Mouse (Mus musculus) 416B (cell line): ENCODE results near the gene Pak2.

ENCODE experiments used
- DNase-seq: peaks from one replicate; pipeline ENCODE4 v3.0.0; 2011; ENCODE audit warnings: low read depth

Gene Pak2

DNA sequence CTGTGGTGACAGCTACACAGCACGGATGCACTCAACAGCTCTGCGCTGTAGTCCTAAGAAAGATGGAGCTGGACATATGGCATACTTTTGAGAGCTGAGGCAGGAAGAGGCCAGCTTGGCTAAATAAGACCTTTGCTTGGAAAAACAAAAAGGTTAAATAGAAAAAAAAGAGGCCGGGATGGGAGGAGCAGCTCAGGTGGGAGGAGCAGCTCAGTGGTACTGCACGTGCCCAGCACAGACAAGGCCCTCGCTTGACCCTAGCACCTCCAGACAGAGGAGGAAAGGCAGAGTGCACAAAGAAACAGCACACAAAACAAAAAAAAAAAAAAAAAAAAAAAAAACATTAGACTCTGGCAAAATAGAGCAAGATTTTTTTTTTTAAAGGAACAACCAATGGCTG lies 82.8 kb downstream of the Pak2 start:
- no peak for DNase-seq

DNA sequence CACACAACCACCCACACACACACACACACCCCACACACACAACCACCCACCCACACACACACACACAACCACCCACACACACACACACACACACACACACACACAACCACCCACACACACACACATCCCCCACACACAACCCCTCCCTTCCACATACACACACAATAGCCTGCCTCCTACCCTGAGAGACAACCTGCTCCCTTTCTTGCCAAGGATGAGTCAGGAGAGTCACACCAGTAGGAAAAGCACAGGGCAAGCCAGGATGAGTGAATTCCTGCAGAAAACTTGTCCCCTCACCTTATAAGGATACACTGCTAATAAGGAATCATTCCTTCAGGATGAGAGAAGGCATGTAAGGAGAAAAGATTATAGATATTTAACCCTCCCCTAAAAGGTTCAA lies 85.2 kb downstream of the Pak2 start:
- no peak for DNase-seq

GRCm38 (mm10) chr16:31993195-31993594 lies 85.9 kb downstream of the Pak2 start:
- DNase-seq, result no peak

DNA sequence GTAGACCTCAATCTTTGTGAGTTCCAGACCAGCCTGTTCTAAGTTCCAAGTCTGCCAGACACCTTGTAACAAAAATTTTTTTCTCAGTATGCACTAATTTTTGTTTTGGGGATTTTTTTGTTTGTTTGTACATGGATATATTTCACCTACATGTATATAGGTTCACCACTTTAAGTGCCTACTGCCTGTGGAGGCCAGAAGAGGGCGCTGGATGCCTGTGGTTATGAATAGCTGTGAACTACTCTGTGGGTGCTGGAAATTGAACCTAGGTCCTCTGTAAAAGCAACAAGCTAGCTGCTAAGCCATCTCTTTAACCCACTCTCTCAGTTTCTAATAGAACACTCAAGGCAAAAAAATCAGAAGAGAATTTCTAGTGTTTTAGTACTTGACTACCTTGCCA lies 87.1 kb downstream of the Pak2 start:
- DNase-seq, result peak; percentile 49

DNA sequence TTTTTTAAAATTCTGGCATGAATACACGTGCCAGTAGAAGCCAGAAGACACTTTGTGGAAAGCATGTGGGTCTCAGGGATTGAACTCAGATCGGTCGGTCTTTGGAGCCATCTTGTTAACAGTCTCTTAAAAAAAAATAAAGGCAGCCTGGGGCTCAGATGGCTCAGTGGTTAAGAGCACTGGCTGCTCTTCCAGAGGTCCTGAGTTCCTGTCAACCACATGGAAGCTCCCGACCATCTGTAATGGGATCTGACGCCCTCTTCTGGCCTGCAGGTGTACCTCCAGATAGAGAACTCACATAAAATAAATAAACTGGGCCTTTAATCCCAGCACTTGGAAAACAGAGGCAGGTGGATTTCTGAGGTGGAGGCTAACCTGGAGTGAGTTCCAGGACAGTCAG lies 98.2 kb downstream of the Pak2 start:
- peak; percentile 28 for DNase-seq

GRCm38 (mm10) chr16:31979501-31979900 lies 99.6 kb downstream of the Pak2 start:
- no peak for DNase-seq

GRCm38 (mm10) chr16:31975258-31975657 lies 103.9 kb downstream of the Pak2 start:
- DNase-seq, result peak; percentile 42
